Mouse (Mus musculus): Measurements from ENCODE around the gene Mynn.

The Mynn gene

GRCm38 (mm10) chr3:30644207-30644606 is 42.3 kb downstream of the Mynn start, which contains the start of gene Lrriq4:
Gene Lrriq4, plus strand, starts transcription at chr3:30644507.
- no peak for DNase-seq (ENCODE audit: low spot score)

- no peak for DNase-seq (ENCODE audit: low spot score)
Measured at GRCm38 (mm10) chr3:30646761-30647160, 44.9 kb downstream of the Mynn start.

GRCm38 (mm10) chr3:30647440-30648090 is 45.7 kb downstream of the Mynn start, which contains the start of gene Lrrc34:
Gene Lrrc34, minus strand, starts transcription at chr3:30647869.
- no peak for DNase-seq (ENCODE audit: low spot score)

- DNase-seq (ENCODE audit: low spot score) = no peak
Measured at GRCm38 (mm10) chr3:30648466-30648865, 46.6 kb downstream of the Mynn start.

GRCm38 (mm10) chr3:30650062-30650841 is 48.4 kb downstream of the Mynn start:
- no peak for DNase-seq (ENCODE audit: low spot score)

- no peak for DNase-seq (ENCODE audit: low spot score)
Measured at GRCm38 (mm10) chr3:30655937-30656336, 54.1 kb downstream of the Mynn start.

GRCm38 (mm10) chr3:30658486-30658885 is 56.6 kb downstream of the Mynn start:
- DNase-seq (ENCODE audit: low spot score) = no peak

Data from MN1 (cell line).